Mouse (Mus musculus) splenic B cell, adult 2 months (primary cell): ENCODE data around the gene Srgap3.
"Not testable (repeated sequence)": the region's sequence is repeated elsewhere in the genome, so short reads cannot be mapped to it uniquely, and the experiment has no call there.

ENCODE experiments used
- DNase-seq: peaks from one replicate; pipeline ENCODE4 v3.0.0-alpha.2; 2011; ENCODE audit warnings: low read depth, low spot score
- H3K27me3 ChIP-seq: 2 replicates; pipeline ENCODE4 v1.6.1; 2012; ENCODE audit warnings: mild to moderate bottlenecking, low read length, moderate library complexity, mixed read lengths; ENCODE audit not compliant: control insufficient read depth, poor library complexity, insufficient read depth, severe bottlenecking
- H3K36me3 ChIP-seq: 2 replicates; pipeline ENCODE4 v1.6.1; 2012; ENCODE audit warnings: mild to moderate bottlenecking, low read length, moderate library complexity, mixed read lengths; ENCODE audit not compliant: control insufficient read depth, poor library complexity, insufficient read depth, severe bottlenecking

The Srgap3 gene

GRCm38 (mm10) chr6:112865021-112865531 lies 82.0 kb downstream of the Srgap3 start:
- H3K36me3 ChIP-seq, result no peaks in the 10 kb centered on the region
- no peak for DNase-seq

DNA sequence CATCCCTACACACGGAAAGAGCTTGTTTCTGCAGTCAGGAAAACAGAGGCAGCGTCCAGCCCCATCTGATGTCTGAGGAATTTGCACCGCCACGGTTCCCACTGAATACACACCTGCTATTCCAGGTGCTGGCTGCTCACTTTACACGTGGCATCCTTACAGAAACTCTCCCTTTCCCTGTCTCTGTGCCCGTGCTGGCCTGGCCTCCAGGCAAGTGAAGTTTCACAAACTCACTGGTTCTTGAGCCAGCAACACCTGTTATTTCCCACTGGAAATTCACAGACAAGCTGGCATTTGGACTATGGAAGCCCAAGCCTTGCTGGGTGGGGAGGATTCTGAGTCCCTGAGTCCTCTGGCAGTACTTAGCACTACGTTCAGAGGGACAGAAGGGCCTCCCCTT lies 84.6 kb downstream of the Srgap3 start:
- no peaks in the 10 kb centered on the region for H3K27me3 ChIP-seq
- H3K36me3 ChIP-seq, result no peaks in the 10 kb centered on the region
- DNase-seq, result no peak

More at GRCm38 (mm10) chr6:112865021-112865531, 82.0 kb downstream of the Srgap3 start:
- H3K27me3 ChIP-seq, result no peaks in the 10 kb centered on the region

DNA sequence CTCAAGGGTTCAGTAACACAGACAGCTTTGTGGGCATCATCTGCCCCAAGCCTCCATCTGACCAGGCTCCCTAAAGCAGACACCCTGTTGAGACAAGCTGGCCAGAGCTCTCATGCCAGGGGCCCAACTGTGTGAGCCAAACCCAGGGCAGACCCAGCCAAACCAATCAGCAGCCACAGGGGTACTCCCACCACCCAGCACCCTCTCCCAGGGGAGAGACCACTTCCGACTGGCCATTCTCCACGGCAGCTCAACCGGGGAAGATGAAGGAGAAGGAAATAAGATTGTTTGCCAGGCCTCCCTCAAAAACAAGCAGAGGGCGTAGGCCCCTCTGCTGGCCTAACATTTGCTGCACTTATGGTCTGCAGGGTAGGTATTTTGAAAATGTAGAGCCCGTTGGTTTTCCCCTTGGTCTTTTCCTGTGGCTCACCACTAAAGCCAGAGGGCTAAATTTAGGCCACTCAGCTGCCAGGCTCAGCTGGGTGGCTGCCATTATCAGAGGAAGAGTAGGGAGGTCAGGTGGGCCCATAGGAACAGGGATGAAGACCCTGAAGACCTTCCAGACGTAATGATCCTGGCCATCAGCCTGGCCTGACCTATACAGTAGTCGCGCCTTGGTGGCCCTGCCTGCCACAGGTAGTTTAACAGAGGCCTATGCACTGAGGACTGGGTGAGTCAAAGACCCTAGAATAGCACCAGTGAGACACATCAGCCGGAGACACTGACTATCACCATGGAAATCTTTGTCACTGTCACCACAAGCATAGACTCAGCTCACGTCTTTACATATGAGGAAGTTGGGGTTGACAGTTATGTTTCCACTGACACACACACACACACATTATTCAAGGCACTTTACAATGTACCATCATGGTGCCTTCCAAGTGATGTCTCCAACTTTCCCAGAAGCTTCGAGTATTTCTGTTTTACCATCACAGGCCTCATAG lies 85.4 kb downstream of the Srgap3 start:
- DNase-seq, result peak; percentile 76
- no peaks in the 10 kb centered on the region for H3K27me3 ChIP-seq
- H3K36me3 ChIP-seq, result no peaks in the 10 kb centered on the region

DNA sequence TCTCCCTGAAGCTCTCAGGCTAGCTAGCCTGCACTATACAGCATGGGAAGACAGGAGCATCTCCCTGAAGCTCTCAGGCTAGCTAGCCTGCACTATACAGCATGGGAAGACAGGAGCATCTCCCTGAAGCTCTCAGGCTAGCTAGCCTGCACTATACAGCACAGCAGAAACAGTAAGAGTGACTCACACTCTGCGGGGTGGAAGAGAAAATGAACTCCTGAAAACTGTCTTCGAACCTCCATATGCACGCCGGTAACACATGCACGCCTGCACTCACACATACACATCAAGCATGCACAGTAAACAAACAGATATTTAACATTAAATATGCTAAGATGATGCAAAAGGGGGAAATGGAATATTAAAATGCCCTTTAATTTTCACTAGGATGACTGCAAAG lies 86.8 kb downstream of the Srgap3 start:
- not testable (repeated sequence) for H3K27me3 ChIP-seq, H3K36me3 ChIP-seq, DNase-seq

GRCm38 (mm10) chr6:112857057-112857456 lies 90.0 kb downstream of the Srgap3 start:
- no peaks in the 10 kb centered on the region for H3K36me3 ChIP-seq
- DNase-seq, result no peak
- H3K27me3 ChIP-seq, result no peaks in the 10 kb centered on the region

- Histone ChIP-seq H3K27me3 (no peaks in the 10 kb centered on the region), H3K36me3 (no peaks in the 10 kb centered on the region)
- no peak for DNase-seq
Observed at GRCm38 (mm10) chr6:112855183-112855582, 91.9 kb downstream of the Srgap3 start.

DNA sequence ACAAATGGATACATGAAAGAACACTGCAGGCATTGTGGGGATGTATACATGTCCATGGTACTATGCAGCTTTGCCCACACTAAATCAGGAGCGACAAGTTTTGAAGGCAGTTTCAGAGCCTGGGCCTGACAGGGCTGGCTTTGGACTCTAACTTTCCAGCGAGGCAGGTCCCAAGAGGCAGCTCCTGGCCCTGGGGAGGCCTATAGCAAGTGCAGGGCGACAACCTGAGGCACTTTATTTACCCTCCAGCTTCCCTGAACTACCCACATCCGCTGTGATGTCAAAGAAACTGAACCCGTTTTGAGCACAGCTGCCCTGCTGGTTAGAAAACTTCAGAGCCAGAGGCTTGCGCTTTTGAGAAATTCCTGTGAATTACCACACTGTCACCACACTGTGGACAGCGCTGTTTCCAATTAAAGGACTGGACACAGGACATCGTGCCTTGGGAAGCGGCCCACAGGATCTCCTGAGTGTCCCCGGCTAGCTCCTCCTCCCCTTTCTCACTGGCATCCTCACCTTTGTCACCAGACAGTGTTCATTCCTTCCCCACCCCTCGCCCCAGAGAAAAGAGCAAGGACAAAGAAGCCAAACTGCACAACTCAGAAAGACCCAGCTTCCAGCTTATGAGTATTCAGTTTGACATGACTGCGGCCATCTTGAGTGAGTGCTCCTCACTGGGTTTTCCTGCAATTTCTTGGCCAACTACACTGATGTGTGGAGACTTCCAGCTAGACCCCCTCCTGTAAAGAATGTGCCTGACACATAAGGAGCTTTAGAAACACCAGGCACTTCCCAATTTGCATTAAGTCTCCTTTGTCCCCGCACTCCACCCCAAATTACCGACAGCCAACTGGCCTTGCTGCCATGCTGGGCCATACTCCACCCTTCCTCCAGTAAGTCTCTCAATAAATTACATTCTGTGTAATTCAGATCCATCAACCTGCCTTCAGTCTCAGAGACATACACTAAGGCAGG lies 94.5 kb downstream of the Srgap3 start:
- no peaks in the 10 kb centered on the region for H3K27me3 ChIP-seq
- DNase-seq, result peak; percentile 56
- no peaks in the 10 kb centered on the region for H3K36me3 ChIP-seq

DNA sequence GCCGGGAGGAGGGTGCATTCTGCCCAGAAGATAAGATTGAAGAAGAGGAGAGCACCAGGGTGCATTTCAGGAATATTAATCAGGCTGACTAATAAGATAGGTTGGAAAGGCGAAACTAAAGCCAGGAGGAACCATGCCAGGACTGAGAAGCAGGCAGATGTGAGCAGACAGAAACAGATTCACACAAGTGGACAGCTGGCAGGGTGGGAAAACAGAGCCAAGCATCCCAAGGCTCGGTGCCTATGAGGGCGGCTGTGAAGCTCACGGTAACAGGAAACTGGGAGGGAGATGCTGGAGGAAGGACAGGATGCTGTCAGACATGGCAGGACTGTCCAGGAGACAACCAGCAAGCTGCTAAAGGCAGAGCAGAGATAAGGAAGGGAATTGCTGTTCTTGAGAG lies 96.3 kb downstream of the Srgap3 start:
- Histone ChIP-seq H3K27me3 (no peaks in the 10 kb centered on the region), H3K36me3 (no peaks in the 10 kb centered on the region)
- no peak for DNase-seq

- Histone ChIP-seq H3K27me3 (no peaks in the 10 kb centered on the region), H3K36me3 (no peaks in the 10 kb centered on the region)
- no peak for DNase-seq
Observed at GRCm38 (mm10) chr6:112848629-112849180, 98.4 kb downstream of the Srgap3 start.

- Histone ChIP-seq H3K36me3 (no peaks in the 10 kb centered on the region), H3K27me3 (no peaks in the 10 kb centered on the region)
- no peak for DNase-seq
Observed at GRCm38 (mm10) chr6:112846863-112847262, 100.2 kb downstream of the Srgap3 start.

DNA sequence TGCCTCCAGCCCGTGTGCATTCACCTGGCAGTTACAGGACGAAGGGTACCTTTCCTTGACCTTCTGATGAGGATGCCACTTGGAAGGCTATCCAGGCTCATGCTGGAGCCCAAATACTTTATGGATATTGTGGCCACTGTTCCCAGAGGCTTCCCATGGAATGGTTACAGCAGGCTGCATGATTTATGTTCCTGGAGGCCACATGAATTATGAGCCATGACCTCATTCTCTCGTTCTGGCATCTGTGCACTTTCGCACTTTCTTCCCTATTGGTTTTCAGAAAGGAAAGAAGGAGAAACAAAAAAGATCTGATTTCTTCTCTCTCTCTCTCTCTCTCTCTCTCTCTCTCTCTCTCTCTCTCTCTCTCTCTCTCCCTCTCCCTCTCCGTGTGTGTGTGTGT lies 104.6 kb downstream of the Srgap3 start:
- DNase-seq, result no peak
- Histone ChIP-seq H3K27me3 (no peaks in the 10 kb centered on the region), H3K36me3 (no peaks in the 10 kb centered on the region)

GRCm38 (mm10) chr6:112840400-112840799 lies 106.7 kb downstream of the Srgap3 start:
- Histone ChIP-seq H3K36me3 (no peaks in the 10 kb centered on the region), H3K27me3 (no peaks in the 10 kb centered on the region)
- DNase-seq, result no peak

GRCm38 (mm10) chr6:112839391-112839790 lies 107.7 kb downstream of the Srgap3 start:
- Histone ChIP-seq H3K36me3 (no peaks in the 10 kb centered on the region), H3K27me3 (no peaks in the 10 kb centered on the region)
- no peak for DNase-seq

DNA sequence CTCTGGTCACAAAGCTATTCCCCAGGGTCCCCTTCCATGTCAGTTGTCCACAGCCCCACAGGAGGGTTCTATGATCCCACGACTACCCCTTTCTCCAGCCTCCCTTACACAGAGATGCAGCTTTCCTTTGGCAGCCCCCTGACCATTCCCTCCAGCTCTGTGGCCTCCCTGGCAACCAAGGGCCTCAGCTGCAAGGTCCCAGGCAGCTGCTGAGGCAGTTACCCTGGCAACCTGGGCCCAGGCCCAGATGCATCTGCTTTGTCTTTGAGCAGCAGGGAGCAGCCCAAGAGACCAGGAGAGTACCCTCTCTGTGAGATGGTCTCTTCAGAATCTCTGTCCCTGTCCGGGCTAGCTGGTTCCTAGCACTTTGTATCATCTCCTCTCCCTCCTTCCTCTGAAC lies 108.2 kb downstream of the Srgap3 start:
- Histone ChIP-seq H3K36me3 (no peaks in the 10 kb centered on the region), H3K27me3 (no peaks in the 10 kb centered on the region)
- DNase-seq, result no peak
